Mouse (Mus musculus) liver, embryonic 13.5 days (tissue): ENCODE data around the gene Cfap206. TPM values are rescaled to one million over a fixed set of nuclear protein-coding genes. Genes with fewer than 3 reads are reported as not detected.

Experiments
- polyA plus RNA-seq: library from polyadenylated mRNA; unstranded; fragments of >200 nt; fragmentation: Nextera tagmentation; extraction: Ambion mirVana; gene quantifications from 2 replicates; pipeline ENCODE4 v1.2.1, GENCODE M21; 2015

Cfap206 gene
- polyA plus RNA-seq, 1 experiment from 2014 or later = not detected

Other genes with a start within 250 kb of the Cfap206 start
- 24.0 and 26.2 TPM in 2 replicates for gene Akirin2, start 179.3 kb downstream of the Cfap206 start, polyA plus RNA-seq
- gene Orc3, start 115.3 kb downstream of the Cfap206 start, polyA plus RNA-seq = 55.8 and 70.1 TPM in 2 replicates
- gene Rars2, start 115.2 kb downstream of the Cfap206 start, polyA plus RNA-seq = 41.0 and 48.9 TPM in 2 replicates
- gene Slc35a1, start 42.8 kb downstream of the Cfap206 start, polyA plus RNA-seq = 20.4 and 20.7 TPM in 2 replicates
- not detected in 2 replicates for gene Gm136, start 26.1 kb upstream of the Cfap206 start, polyA plus RNA-seq
- gene Smim8, start 48.2 kb upstream of the Cfap206 start, polyA plus RNA-seq = 29.9 and 30.0 TPM in 2 replicates
- gene Zfp292, start 152.8 kb upstream of the Cfap206 start, polyA plus RNA-seq = 4.2 and 5.4 TPM in 2 replicates
- 0.25 TPM in 1 of 2 replicates, not detected in the other for gene Cga, start 163.6 kb upstream of the Cfap206 start, polyA plus RNA-seq